Mouse (Mus musculus) B cell, adult 2 months (primary cell): ENCODE results near the gene Lrrc75b.
A peak's percentile ranks its signal among the peaks of the same experiment; 100 is the strongest.
"Not testable (repeated sequence)": the region's sequence is repeated elsewhere in the genome, so short reads cannot be mapped to it uniquely, and the experiment has no call there.

Experiments
- DNase-seq, 2 experiments: peaks; one replicate each; pipeline ENCODE4 v3.0.0; 2022

Lrrc75b gene

GRCm38 (mm10) chr10:75531532-75532090, 28.5 kb downstream of the Lrrc75b start:
- no peak for DNase-seq

DNA sequence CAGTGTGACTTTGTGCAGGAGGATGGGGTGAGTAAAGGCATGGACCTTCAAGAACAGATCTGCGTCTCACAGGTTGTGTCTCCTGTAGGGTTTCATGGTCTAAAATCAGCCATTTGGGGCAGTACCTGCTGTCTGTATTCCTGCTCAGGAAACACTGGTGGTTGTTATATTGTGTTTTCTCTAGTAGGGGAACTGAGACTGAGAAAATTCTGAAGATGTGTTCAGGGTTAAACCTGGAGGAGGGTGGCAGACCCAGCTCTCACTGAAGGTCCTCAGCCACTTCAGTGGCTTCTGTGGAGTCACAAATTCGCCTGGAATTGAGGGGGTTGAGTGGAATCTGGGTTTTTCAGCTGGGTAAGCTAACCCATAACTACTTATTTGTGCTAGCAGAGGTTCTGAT, 29.8 kb downstream of the Lrrc75b start:
- DNase-seq, result no peak

DNA sequence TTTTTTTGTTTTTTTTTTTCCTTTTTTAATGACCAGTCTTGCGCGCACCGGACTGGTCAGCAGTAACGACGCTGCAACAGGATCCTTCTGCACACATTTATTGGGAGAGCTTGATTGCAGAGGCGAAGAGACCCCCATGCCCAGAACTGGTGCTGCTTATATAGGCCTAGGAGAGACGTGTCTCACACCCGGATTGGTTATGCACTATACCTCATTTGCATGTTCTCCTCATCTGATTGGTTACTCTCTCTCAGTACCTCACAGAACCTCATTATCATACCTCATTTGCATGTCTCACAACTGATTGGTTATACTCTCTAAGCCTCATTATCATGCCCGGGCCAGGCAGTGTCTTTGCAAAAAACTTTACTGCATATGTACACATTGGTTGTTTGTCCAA, 34.7 kb downstream of the Lrrc75b start:
- DNase-seq, result not testable (repeated sequence)

DNA sequence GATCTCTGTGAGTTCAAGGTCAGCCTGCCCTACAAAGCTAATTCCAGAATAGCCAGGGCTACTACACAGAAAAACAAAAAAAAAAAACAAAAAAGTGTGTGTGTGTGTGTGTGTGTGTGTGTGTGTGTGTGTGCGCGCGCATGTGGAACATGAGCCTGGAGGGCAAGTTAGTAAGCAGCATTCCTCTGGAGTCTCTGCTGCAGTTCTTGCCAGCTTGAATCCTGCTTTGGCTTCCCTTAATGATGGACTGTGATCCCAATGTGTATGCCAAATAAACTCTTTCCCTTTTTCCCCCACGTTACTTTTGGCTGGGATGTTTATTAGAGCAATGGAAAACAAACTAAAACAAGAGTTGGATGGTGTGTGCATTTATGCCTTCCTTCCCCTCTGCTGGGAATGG, 38.5 kb downstream of the Lrrc75b start:
- DNase-seq, result no peak

DNA sequence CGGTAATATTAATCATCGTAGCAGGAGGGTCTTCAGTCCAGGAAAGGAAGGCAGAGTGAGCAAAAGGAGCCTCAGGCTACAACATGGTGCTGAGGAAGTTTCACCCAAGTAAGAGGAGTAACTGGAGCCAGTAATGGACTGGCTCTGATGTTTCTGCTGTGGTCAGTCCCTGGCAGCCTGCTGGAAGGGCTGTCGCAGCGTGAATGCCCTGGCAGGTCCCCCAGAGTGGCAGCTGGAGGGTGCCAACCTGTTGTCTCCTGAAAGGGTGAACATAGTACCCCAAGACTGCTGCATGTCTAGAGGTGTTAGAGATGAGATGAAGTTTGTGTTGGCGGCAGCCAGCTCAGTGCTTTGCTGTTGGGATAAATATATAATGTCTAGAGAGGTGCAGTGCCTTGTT, 39.5 kb downstream of the Lrrc75b start:
- DNase-seq, result no peak

DNA sequence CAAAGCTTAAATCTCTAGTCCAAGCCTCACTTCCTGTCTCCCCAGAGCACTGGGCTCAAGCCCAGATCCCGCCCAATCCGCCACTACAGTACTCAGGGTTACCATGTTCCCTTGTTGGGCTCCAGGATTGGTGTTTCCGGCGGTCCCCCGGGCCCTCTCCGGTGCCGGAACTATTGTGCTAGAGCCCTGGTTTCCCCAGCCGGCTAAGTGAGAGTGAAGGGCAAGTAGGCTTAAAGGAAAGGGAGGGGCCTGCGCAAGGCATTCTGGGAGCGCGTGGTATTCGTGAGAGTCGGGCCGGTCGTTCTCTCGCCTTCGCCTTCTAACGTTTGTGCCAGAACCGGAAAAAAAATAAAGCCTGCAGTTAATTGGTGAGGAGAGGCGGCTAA, 42.4 kb downstream of the Lrrc75b start, which contains the start of gene Gucd1:
Gene Gucd1, minus strand, starts transcription at position 215 of the 386 bp plus-strand sequence.
- peak; percentile 98 to 99 for DNase-seq

DNA sequence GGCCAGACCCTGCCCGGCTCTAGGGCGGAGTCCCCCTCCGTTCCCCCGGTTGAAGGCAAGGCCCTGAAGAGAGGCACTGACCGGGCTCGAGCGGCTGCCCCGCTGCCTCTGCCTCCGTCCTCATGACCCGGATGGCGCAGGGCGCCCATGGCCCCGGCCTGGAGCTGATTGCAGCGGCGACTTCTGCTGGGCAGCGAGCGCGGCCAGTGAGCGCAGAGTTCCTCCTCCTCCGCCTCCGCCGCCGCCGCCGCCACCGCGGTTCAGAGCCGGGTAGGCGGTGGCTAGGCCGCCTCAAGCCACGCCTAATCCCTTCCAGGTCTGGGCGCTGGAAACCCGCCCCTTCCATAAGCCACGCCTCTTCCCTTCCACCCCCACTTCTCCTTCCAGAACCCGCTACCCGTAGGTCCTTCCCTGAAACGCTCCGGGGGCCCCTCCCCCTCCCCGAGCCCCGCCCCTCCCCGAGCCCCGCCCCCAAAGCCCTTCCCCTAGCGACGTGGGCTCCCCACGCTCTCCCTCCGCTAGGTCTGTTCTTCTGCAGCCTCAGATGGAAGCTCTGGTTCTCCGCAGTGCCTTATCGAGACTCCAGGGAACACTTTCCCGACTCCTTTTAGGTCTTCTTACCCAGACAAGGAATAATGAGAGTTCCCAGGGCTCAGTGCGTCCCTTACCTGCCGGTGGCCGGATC, 42.9 kb downstream of the Lrrc75b start, which contains the start of gene Snrpd3:
Gene Snrpd3, plus strand, starts transcription at position 479 of the 685 bp plus-strand sequence.
- DNase-seq, result peak; percentile 93 to 94

GRCm38 (mm10) chr10:75516724-75517072, 43.4 kb downstream of the Lrrc75b start:
- peak in 1 of 2 experiments; percentile 12 for DNase-seq

DNA sequence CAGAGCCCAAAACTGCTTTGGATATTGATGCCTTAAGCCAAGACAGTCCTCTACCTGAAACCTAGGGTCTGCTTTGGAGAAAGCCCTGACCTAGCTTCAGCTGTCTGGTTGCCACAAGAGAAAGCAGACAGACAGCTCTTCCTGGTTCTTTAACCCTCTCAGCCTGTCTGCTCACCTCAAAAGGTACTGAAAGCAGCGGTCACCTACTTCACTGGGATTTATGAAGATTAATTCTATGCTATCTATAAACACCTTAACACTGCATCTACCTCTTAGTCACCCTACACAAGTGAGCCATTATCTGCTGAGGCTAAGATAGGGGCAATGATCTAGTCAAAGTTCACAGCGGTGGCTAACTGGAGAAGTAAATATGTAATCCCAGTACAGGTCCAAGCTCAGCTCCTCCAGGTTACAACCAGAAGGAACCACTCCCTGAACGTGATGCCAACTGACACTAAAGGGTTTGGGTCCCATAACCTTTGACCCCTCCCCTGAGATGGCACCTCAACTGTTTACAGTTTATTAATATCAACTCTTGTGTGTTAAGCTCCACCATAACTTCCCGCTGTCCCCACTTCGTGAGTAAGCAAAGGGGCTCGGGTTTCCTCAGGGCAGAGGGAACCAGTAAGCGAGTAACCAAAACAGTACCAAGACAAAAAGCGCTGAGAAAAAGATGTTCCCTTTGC, 43.9 kb downstream of the Lrrc75b start:
- DNase-seq, result no peak

- DNase-seq, result no peak
These were observed 44.7 kb downstream of the Lrrc75b start for GRCm38 (mm10) chr10:75515216-75516037.

- DNase-seq, result no peak
These were observed 45.8 kb downstream of the Lrrc75b start for GRCm38 (mm10) chr10:75514361-75514760.

- no peak for DNase-seq
These were observed 46.6 kb downstream of the Lrrc75b start for GRCm38 (mm10) chr10:75513306-75514067.

GRCm38 (mm10) chr10:75512796-75513195, 47.3 kb downstream of the Lrrc75b start:
- DNase-seq, result no peak

GRCm38 (mm10) chr10:75511897-75512296, 48.2 kb downstream of the Lrrc75b start:
- no peak for DNase-seq

DNA sequence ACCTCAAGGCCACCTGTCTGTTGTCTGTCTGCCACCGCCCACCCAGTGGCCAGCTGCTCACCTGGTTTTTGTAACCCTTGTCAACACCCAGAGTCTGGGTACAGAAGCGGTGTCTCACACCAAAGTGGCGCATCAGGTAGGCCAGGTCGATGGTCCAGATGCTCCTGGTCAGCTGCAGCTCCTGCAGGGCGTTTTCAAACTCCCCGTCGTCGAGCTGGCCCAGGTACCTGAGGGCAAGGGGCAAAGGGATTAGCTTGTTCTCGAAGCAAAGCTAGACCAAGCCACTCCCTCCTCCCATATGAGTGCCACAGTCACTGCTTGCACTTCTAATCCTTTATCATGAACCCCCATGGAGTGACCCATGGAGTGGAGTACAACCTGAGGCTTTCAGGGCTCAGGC, 49.1 kb downstream of the Lrrc75b start:
- DNase-seq, result no peak

DNA sequence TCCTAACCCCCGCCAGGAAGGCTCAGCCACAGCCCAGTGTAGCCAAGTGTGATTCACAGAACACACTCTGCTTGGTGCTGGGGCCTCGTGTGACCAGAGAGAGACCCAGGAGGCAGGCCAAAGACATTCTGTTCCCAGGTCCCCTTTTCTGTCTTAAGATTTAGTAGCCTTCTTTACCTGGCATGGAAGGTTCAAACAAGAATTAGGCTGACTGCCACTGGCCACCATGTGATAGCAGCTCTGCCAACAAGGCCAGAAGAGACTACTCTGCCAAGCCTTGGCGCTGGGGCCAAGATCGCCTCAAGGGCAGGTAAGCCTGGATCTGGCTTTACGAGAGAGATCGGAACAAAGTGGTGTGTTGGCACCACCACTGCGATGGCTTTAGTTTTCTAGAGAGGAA, 49.7 kb downstream of the Lrrc75b start:
- DNase-seq, result no peak

DNA sequence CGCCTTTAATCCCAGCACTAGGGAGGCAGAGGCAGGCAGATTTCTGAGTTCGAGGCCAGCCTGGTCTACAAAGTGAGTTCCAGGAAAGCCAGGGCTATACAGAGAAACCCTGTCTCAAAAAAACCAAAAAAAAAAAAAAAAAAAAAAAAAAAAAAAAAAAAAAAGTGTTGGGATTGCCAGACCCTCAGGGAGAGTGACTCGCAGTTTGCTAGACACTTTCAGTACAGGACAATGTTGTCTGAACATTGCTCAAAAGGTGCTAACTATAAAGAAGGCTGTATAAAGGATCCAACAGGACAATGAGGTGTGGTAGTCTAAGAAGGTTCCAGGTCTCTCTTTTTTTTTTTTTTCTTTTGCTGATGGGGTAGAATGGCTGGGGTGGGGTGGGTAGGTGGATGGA, 54.2 kb downstream of the Lrrc75b start:
- not testable (repeated sequence) for DNase-seq

- no peak for DNase-seq
These were observed 55.0 kb downstream of the Lrrc75b start for GRCm38 (mm10) chr10:75505130-75505495.

DNA sequence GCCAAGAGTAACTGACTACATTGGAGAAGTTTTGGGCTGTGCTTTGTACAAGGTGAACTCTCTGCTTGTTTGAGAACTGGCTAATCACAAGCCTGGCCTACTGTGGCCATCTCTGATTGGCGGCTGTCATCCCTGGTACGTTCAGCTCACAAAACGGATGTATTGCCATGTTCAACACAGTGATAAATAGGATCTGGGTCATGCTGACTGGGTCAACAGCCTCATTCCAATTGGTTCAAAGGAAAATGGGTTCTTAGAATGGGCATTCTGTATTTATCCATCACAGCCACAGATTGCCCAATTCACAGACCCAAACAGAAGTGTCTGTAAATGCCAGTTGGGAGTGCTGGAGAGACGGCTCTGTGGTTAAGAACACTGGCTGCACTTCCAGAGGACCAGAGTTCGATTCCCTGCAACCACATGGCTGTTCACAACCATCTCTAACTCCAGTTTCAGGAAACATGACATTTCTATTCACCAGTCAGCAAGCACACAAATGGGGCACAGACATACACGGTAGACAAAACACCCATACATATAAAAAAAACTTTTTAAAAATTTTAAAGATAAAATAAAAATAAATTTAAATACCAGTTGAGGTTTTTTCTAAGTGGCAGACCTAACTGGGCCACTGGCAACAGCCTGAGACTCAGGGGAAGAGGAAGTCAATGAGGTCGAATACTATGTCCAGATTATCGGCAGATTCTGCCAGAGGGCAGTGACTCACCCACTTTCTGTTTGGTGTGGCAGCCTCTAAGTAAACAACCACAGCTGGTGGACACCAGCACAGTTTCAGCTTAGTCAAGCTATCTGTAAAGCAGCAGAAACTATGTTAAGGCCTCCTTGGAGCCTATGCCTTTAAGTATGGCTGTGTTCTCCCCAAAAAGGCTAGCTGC, 55.6 kb downstream of the Lrrc75b start:
- no peak for DNase-seq

- no peak for DNase-seq
These were observed 56.4 kb downstream of the Lrrc75b start for GRCm38 (mm10) chr10:75503692-75504091.

DNA sequence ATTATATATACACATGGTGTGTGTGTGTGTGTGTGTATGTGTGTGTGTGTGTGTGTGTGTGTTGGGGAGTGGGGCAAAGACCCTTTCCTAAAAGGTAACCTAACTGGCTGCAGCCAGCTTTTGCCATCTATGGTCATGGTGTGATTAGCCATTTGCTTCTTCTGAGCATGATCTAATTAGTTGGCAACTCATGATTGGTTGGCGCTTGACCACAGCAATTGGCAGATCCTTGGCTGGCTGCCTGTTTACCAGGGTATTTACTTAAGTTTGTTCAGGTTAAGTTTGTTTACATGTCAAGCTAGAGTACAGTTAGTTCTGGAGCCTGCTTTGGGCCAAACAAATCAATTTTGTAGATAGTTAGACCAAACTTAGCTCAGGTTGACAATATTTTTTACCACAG, 58.5 kb downstream of the Lrrc75b start:
- DNase-seq, result no peak

DNA sequence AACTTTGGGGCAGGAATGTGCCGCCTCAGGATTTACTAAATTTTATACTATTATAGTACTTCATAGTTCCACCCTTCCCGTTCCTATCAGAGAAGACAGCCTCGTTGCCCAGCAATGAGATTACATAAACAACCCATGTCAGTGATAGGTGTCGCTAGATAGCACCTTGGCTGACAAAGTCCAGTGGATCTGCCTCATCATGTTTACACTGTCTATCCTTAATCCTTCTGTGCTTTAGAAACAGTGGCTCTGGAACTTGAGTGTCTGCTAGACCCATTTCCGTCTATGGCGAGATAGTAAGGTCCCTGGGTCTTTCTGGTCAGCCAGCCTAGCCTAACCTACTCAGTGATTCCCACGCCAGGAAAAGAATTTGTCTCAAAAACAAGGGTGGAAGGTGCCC, 59.8 kb downstream of the Lrrc75b start:
- DNase-seq, result no peak
